Comparison of ENCODE assay signal across 18 mouse cellular contexts in the genomic region with DNA sequence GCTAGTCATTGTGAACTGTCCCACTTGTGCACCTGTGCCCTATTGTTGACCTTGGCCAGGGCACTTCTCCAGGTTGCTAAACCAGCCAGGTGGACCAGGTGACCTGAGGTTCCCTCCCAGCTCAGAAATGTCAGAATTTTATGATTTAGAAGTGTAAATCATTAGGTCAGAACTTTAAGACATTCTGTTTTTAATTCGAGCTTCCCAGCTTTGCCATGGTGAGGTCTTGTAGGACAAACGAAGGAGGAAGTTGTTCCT. TPM values are rescaled to one million over a fixed set of nuclear protein-coding genes. Genes with fewer than 3 reads are reported as not detected.
DNase-seq lines count a peak whose midpoint lies in the region; ATAC-seq and TF ChIP-seq lines count a peak whose summit lies in the region.
"Had no signal": no experiment of that assay in that cellular context is flagged by ENCODE, and none has a peak within 500 bp of the region (broad histone marks: within the 10 kb centered on the region; RNA-seq: fewer than 3 reads in every experiment).

No protein-coding gene starts in this region.

- H3K4me2 ChIP-seq in intestine, postnatal 0 days (replicated peaks; ENCODE audit: low read depth), result no peak overlapping the region
- H3K4me2 ChIP-seq: embryonic facial prominence, embryonic 15.5 days; hindbrain, embryonic 13.5 days; limb, embryonic 13.5 days; midbrain, embryonic 12.5 days had no signal

- no peaks in the 10 kb centered on the region for H3K36me3 ChIP-seq in testis, adult 2 months (ENCODE audit: control insufficient read depth, insufficient read depth, low read length)
- no peaks in the 10 kb centered on the region for H3K36me3 ChIP-seq in intestine, postnatal 0 days (ENCODE audit: control insufficient read depth, insufficient read depth)
- H3K36me3 ChIP-seq: embryonic facial prominence, embryonic 15.5 days; forebrain, embryonic 10.5 days; heart, embryonic 10.5 days; hindbrain, embryonic 13.5 days; limb, embryonic 13.5 days; midbrain, embryonic 12.5 days had no signal

- H3K4me1 ChIP-seq in testis, adult 2 months (ENCODE audit: control insufficient read depth, insufficient read depth, low read length), result peaks cover 26% of the 10 kb centered on the region
- H3K4me1 ChIP-seq in intestine, postnatal 0 days (replicated peaks; ENCODE audit: control insufficient read depth, insufficient read depth, low read length), result peaks cover 19% of the 10 kb centered on the region; the same call in 1 of the 2 replicates

- peak; percentile 24 for DNase-seq in kidney, postnatal 14 days
- no peak for DNase-seq in kidney, postnatal 4 days
- DNase-seq in testis, postnatal 10 days (ENCODE audit: low spot score), result no peak
- no peak for DNase-seq in layer of hippocampus, postnatal 14 days (ENCODE audit: low spot score in 2 of 2)
- DNase-seq: cerebellum, adult 9-11 months; embryo, embryonic 11 days; gastrocnemius, postnatal 25 days; heart, postnatal 10 days; lung, postnatal 10 days had no signal

- no peaks in the 10 kb centered on the region for H3K27me3 ChIP-seq in testis, adult 2 months (ENCODE audit: control insufficient read depth, insufficient read depth, low read length)
- H3K27me3 ChIP-seq in intestine, postnatal 0 days (replicated peaks; ENCODE audit: control insufficient read depth, insufficient read depth, low read length), result no peaks in the 10 kb centered on the region
- H3K27me3 ChIP-seq: embryonic facial prominence, embryonic 15.5 days had no signal

- no peaks in the 10 kb centered on the region for H3K9me3 ChIP-seq in intestine, postnatal 0 days (ENCODE audit: control insufficient read depth)
- H3K9me3 ChIP-seq: embryonic facial prominence, embryonic 15.5 days; forebrain, embryonic 10.5 days; heart, embryonic 10.5 days; hindbrain, embryonic 13.5 days; limb, embryonic 13.5 days; midbrain, embryonic 12.5 days had no signal

- TF ChIP-seq POLR2A in testis, adult 2 months (IDR thresholded peaks at IDR 0.05; ENCODE audit: control insufficient read depth, low read depth, low read length), result 0 out of 2 replicates have a peak, but pooled peaks have one; percentile 25

- no peak for TF ChIP-seq CTCF in testis, adult 2 months (IDR thresholded peaks at IDR 0.05; ENCODE audit: control insufficient read depth, insufficient read depth, insufficient replicate concordance, low read depth, low read length)
- no peak for TF ChIP-seq CTCF in intestine, postnatal 0 days (IDR thresholded peaks at IDR 0.05; ENCODE audit: low read depth)

- ATAC-seq in intestine, postnatal 0 days, result peak; percentile 8
- ATAC-seq in inflammation-experienced regulatory T-cells, adult 6 months, result no peak

- 24% methylated on average over 2 of the region's 2 CpGs for WGBS in intestine, postnatal 0 days

- H3K4me3 ChIP-seq in testis, adult 2 months (ENCODE audit: control insufficient read depth, low read depth, low read length), result peak overlapping the region; percentile 71
- H3K4me3 ChIP-seq in intestine, postnatal 0 days (ENCODE audit: low read depth, low read length), result no peak overlapping the region
- H3K4me3 ChIP-seq: embryonic facial prominence, embryonic 15.5 days; forebrain, embryonic 10.5 days; heart, embryonic 10.5 days; hindbrain, embryonic 13.5 days; limb, embryonic 13.5 days; midbrain, embryonic 12.5 days had no signal

- no peak overlapping the region for H3K9ac ChIP-seq in intestine, postnatal 0 days (ENCODE audit: low read depth, low read length)
- H3K9ac ChIP-seq: embryonic facial prominence, embryonic 15.5 days; hindbrain, embryonic 13.5 days; limb, embryonic 13.5 days; midbrain, embryonic 12.5 days had no signal

- no peak overlapping the region for H3K27ac ChIP-seq in testis, adult 2 months (ENCODE audit: control insufficient read depth, insufficient read depth, low read depth, low read length)
- peak overlapping the region; percentile 29 for H3K27ac ChIP-seq in intestine, postnatal 0 days (ENCODE audit: low read depth, low read length)
- H3K27ac ChIP-seq: forebrain, embryonic 10.5 days; heart, embryonic 10.5 days; hindbrain, embryonic 13.5 days; limb, embryonic 13.5 days; midbrain, embryonic 12.5 days had no signal

RNA-seq across cellular contexts. Expression of gene Syne3, which starts 4.0 kb away (rescaled TPM):
- 7.5 and 7.8 TPM in 2 replicates for polyA plus RNA-seq in testis, adult 2 months (2012; rRNA removed)
- 1.6 and 1.8 TPM in 2 replicates for polyA plus RNA-seq in intestine, postnatal 0 days (2015; fragmentation: Nextera tagmentation; extraction: Ambion mirVana)
- total RNA-seq in layer of hippocampus, postnatal 14 days (2021), result 1 to 10 TPM; 1.2 to 2.1 TPM
- 1 to 10 TPM; 2.2 to 5.4 (median 3.0) TPM for polyA plus RNA-seq in inflammation-experienced regulatory T-cells, adult 6 months (2017; shearing (Covaris generic))

RNA-seq across cellular contexts. Expression of gene Glrx5, which starts 26.8 kb away (rescaled TPM):
- polyA plus RNA-seq in testis, adult 2 months (2012; rRNA removed), result 13.8 and 14.2 TPM in 2 replicates
- polyA plus RNA-seq in intestine, postnatal 0 days (2015; fragmentation: Nextera tagmentation; extraction: Ambion mirVana), result 209 TPM in 2 replicates
- 10 to 100 TPM; 57.1 to 65.6 TPM for total RNA-seq in layer of hippocampus, postnatal 14 days (2021)
- 1 to 10 TPM; 4.0 to 6.9 (median 6.6) TPM for polyA plus RNA-seq in inflammation-experienced regulatory T-cells, adult 6 months (2017; shearing (Covaris generic))

Comparison
In these comparisons a context has a peak if more than half of its experiments do, and no peak if none do; other contexts are left out.
1. RNA of gene Glrx5, which starts 26.8 kb away (polyA plus RNA-seq): 209 TPM in intestine, postnatal 0 days; 13.8 to 14.2 TPM in testis, adult 2 months and 4.0 to 6.9 TPM in inflammation-experienced regulatory T-cells, adult 6 months; every median in the first group is over 10 times any median in the second.